Mouse (Mus musculus) hindbrain, embryonic 14.5 days (tissue): Measurements from ENCODE around the gene Ppp2r2c. TPM values are rescaled to one million over a fixed set of nuclear protein-coding genes. Genes with fewer than 3 reads are reported as not detected.
A peak's percentile ranks its signal among the peaks of the same experiment; 100 is the strongest.

ENCODE experiments used
- ATAC-seq: fragments of 200-750 bp; cut with Nextera tagmentation; 2 replicates; pipeline ENCODE4 v1.8.0; 2017; ENCODE audit warnings: moderate number of reproducible peaks, mild to moderate bottlenecking, moderate TSS enrichment, moderate library complexity; ENCODE audit not compliant: low FRiP score
- DNase-seq: peaks from one replicate; pipeline ENCODE4 v3.0.0-alpha.2; 2015; ENCODE audit warnings: low spot score
- H3K27ac ChIP-seq: fragments of 300-500 bp; sonication (generic); 2 replicates; pipeline ENCODE4 v1.5.1; 2014; ENCODE audit warnings: mild to moderate bottlenecking, moderate library complexity
- H3K27me3 ChIP-seq: fragments of 300-500 bp; sonication (generic); 2 replicates; pipeline ENCODE4 v1.6.1; 2014; ENCODE audit warnings: mild to moderate bottlenecking, low read length, mixed read lengths; ENCODE audit not compliant: control insufficient read depth, insufficient read depth
- H3K36me3 ChIP-seq: fragments of 300-500 bp; sonication (generic); replicated peaks from 2 replicates; pipeline ENCODE4 v1.6.1; 2014; ENCODE audit not compliant: control insufficient read depth, insufficient read depth
- H3K4me1 ChIP-seq: fragments of 300-500 bp; sonication (generic); replicated peaks from 2 replicates; pipeline ENCODE4 v1.6.1; 2014; ENCODE audit warnings: antibody characterized with exemption, low read length, mixed read lengths; ENCODE audit not compliant: control insufficient read depth, insufficient read depth
- H3K4me2 ChIP-seq: fragments of 300-500 bp; sonication (generic); replicated peaks from 2 replicates; pipeline ENCODE4 v1.6.1; 2014; ENCODE audit warnings: mild to moderate bottlenecking, moderate library complexity
- H3K4me3 ChIP-seq: fragments of 300-500 bp; sonication (generic); replicated peaks from 2 replicates; pipeline ENCODE4 v1.5.1; 2014; ENCODE audit warnings: mild to moderate bottlenecking, low read length
- H3K9ac ChIP-seq: fragments of 300-500 bp; sonication (generic); 2 replicates; pipeline ENCODE4 v1.6.1; 2014
- H3K9me3 ChIP-seq: fragments of 300-500 bp; sonication (generic); 2 replicates; pipeline ENCODE4 v1.6.1; 2016; ENCODE audit warnings: low read length; ENCODE audit not compliant: control insufficient read depth
- WGBS: fragments of 180-500 bp; shearing (Covaris S2); extraction: QIAGEN DNeasy Blood & Tissue Kit; methylation state at CpG from one replicate; pipeline ENCODE4 v1.1.7; 2014; 5-methylcytosine and 5-hydroxymethylcytosine counted together
- polyA plus RNA-seq: library from polyadenylated mRNA; unstranded; fragments of >200 nt; fragmentation: Nextera tagmentation; extraction: Ambion mirVana; gene quantifications from 2 replicates; pipeline ENCODE4 v1.2.1, GENCODE M21; 2014

The Ppp2r2c gene
- polyA plus RNA-seq, 1 experiment from 2014 or later = 63.6 TPM

- no peaks in the 10 kb centered on the region for H3K27me3 ChIP-seq
- WGBS = under 1% methylated on average over 60 of the region's 60 CpGs
- H3K4me1 ChIP-seq = no peaks in the 10 kb centered on the region
- H3K27ac ChIP-seq = no peak within 1 kb of the TSS
- peak within 1 kb of the TSS; percentile 59 for H3K9ac ChIP-seq
- ATAC-seq (peak; percentile 97), DNase-seq (peak; percentile 91)
- no peaks in the 10 kb centered on the region for H3K36me3 ChIP-seq
- H3K4me3 ChIP-seq = peak within 1 kb of the TSS; percentile 47
- peak within 1 kb of the TSS; percentile 90 for H3K4me2 ChIP-seq
- H3K9me3 ChIP-seq = no peaks in the 10 kb centered on the region
These were observed 120.7 kb downstream of the Ppp2r2c start, which contains the start of gene Wfs1 for GRCm38 (mm10) chr5:36988781-36989624. TSS of gene Wfs1 (minus strand) at chr5:36989205.

GRCm38 (mm10) chr5:36989625-36989977 is 121.3 kb downstream of the Ppp2r2c start:
- Histone ChIP-seq H3K4me1 (no peaks in the 10 kb centered on the region), H3K9ac (no peak overlapping the region), H3K9me3 (no peaks in the 10 kb centered on the region), H3K27me3 (no peaks in the 10 kb centered on the region), H3K4me3 (peak overlapping the region; percentile 47; the same call in 1 of the 2 replicates), H3K27ac (no peak overlapping the region), H3K4me2 (peak overlapping the region; percentile 90), H3K36me3 (no peaks in the 10 kb centered on the region)
- DNase-seq (no peak), ATAC-seq (no peak)
- 3% methylated on average over 3 of the region's 3 CpGs for WGBS

GRCm38 (mm10) chr5:36990196-36990595 is 121.9 kb downstream of the Ppp2r2c start:
- 48% methylated on average over 3 of the region's 3 CpGs for WGBS
- no peak overlapping the region for H3K27ac ChIP-seq
- H3K4me1 ChIP-seq = no peaks in the 10 kb centered on the region
- H3K4me3 ChIP-seq = no peak overlapping the region
- DNase-seq = no peak
- no peaks in the 10 kb centered on the region for H3K9me3 ChIP-seq
- ATAC-seq = no peak
- H3K36me3 ChIP-seq = no peaks in the 10 kb centered on the region
- no peaks in the 10 kb centered on the region for H3K27me3 ChIP-seq
- H3K9ac ChIP-seq = no peak overlapping the region
- no peak overlapping the region for H3K4me2 ChIP-seq

- Histone ChIP-seq H3K27ac (no peak overlapping the region), H3K9ac (no peak overlapping the region), H3K27me3 (no peaks in the 10 kb centered on the region), H3K36me3 (no peaks in the 10 kb centered on the region), H3K9me3 (no peaks in the 10 kb centered on the region), H3K4me2 (no peak overlapping the region), H3K4me1 (no peaks in the 10 kb centered on the region), H3K4me3 (no peak overlapping the region)
- DNase-seq (no peak), ATAC-seq (no peak)
- 81% methylated on average over 3 of the region's 3 CpGs for WGBS
These were observed 122.5 kb downstream of the Ppp2r2c start for GRCm38 (mm10) chr5:36990631-36991350.

GRCm38 (mm10) chr5:36996410-36996809 is 128.1 kb downstream of the Ppp2r2c start:
- Histone ChIP-seq H3K27me3 (no peaks in the 10 kb centered on the region), H3K4me1 (no peaks in the 10 kb centered on the region), H3K9me3 (no peaks in the 10 kb centered on the region), H3K27ac (no peak overlapping the region), H3K9ac (no peak overlapping the region), H3K4me3 (no peak overlapping the region), H3K36me3 (no peaks in the 10 kb centered on the region), H3K4me2 (no peak overlapping the region)
- DNase-seq (no peak), ATAC-seq (no peak)
- WGBS = 90% methylated on average over 14 of the region's 14 CpGs

GRCm38 (mm10) chr5:36997996-36998395 is 129.7 kb downstream of the Ppp2r2c start:
- no peak overlapping the region for H3K9ac ChIP-seq
- no peaks in the 10 kb centered on the region for H3K36me3 ChIP-seq

GRCm38 (mm10) chr5:37001002-37001401 is 132.7 kb downstream of the Ppp2r2c start:
- ATAC-seq = no peak

More at GRCm38 (mm10) chr5:36997996-36998395, 129.7 kb downstream of the Ppp2r2c start:
- Histone ChIP-seq H3K9me3 (no peaks in the 10 kb centered on the region), H3K27ac (no peak overlapping the region), H3K27me3 (no peaks in the 10 kb centered on the region), H3K4me1 (no peaks in the 10 kb centered on the region), H3K4me2 (no peak overlapping the region), H3K4me3 (no peak overlapping the region)
- DNase-seq (no peak), ATAC-seq (no peak)
- 40% methylated on average over 5 of the region's 5 CpGs for whole genome bisulfite sequencing

GRCm38 (mm10) chr5:37002001-37002400 is 133.7 kb downstream of the Ppp2r2c start:
- H3K4me1 ChIP-seq = no peaks in the 10 kb centered on the region
- no peak overlapping the region for H3K4me2 ChIP-seq
- WGBS = 42% methylated on average over 2 of the region's 2 CpGs
- ATAC-seq (no peak), DNase-seq (peak; percentile 89)
- no peaks in the 10 kb centered on the region for H3K27me3 ChIP-seq
- no peak overlapping the region for H3K9ac ChIP-seq
- H3K27ac ChIP-seq = no peak overlapping the region
- no peak overlapping the region for H3K4me3 ChIP-seq
- H3K36me3 ChIP-seq = no peaks in the 10 kb centered on the region
- no peaks in the 10 kb centered on the region for H3K9me3 ChIP-seq

More at GRCm38 (mm10) chr5:37001002-37001401, 132.7 kb downstream of the Ppp2r2c start:
- no peaks in the 10 kb centered on the region for H3K36me3 ChIP-seq
- H3K9me3 ChIP-seq = no peaks in the 10 kb centered on the region
- H3K4me1 ChIP-seq = no peaks in the 10 kb centered on the region
- no peak for DNase-seq
- WGBS = 86% methylated on average over 9 of the region's 9 CpGs
- no peak overlapping the region for H3K27ac ChIP-seq
- no peak overlapping the region for H3K4me2 ChIP-seq
- no peaks in the 10 kb centered on the region for H3K27me3 ChIP-seq
- H3K9ac ChIP-seq = no peak overlapping the region
- no peak overlapping the region for H3K4me3 ChIP-seq
